Mouse (Mus musculus) erythroblast, embryonic 14.5 days (primary cell): ENCODE measurements around the gene Cpm.

Experiments
- GATA1 ChIP-seq: IDR thresholded peaks from 2 replicates; pipeline ENCODE4 v1.6.1; 2012; ENCODE audit warnings: low read length, inconsistent platforms, mixed read lengths
- TAL1 ChIP-seq: IDR thresholded peaks from 3 replicates; pipeline ENCODE4 v1.6.1; 2012; ENCODE audit warnings: low read length, inconsistent platforms, mixed read lengths

DNA sequence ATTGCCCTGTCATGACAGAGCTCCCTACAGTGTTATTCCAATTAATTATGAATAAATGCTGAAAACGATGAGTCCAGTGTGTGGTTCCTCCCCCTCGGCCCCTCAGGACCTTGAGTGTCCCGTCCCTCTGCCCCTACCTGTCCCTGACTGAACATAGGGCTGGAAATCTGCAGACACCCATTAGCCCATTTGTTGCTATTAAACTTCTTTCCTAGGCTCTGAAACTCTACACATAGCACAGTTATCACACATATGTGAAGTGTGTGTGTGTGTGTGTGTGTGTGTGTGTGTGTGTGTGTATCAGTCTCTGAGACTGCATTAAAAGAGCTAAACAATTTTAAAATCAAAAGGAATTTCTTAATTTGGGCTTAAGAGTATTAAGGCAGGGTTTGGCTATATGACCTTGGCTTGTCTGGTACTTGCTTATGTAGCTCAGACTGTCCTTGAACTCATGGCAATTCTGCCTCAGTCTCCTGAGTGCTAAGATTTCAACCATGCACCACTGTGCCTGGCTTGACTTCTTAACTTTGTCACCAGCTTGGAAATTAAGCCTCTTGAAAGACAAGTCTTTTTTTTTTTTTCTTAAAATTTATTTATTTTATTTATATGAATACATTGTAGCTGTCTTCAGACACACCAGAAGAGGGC is 28.5 kb downstream of the Cpm start:
- TF ChIP-seq TAL1 (no peak), GATA1 (no peak)
